Mouse (Mus musculus): Measurements from ENCODE around the gene Upk3a. TPM values are rescaled to one million over a fixed set of nuclear protein-coding genes. Genes with fewer than 3 reads are reported as not detected.
"Not testable (repeated sequence)": the region's sequence is repeated elsewhere in the genome, so short reads cannot be mapped to it uniquely, and the experiment has no call there.

Gene Upk3a
- polyA plus RNA-seq, 1 experiment from 2014 or later = 0.13 TPM

- ATAC-seq (ENCODE audit: extremely low read depth, insufficient number of reproducible peaks, low FRiP score, low TSS enrichment) = no peak
- Histone ChIP-seq H3K9ac (no peak overlapping the region), H3K27ac (replicated peaks) (no peak overlapping the region), H3K36me3 (no peaks in the 10 kb centered on the region), H3K4me2 (no peak overlapping the region), H3K9me3 (no peaks in the 10 kb centered on the region), H3K27me3 (replicated peaks) (no peaks in the 10 kb centered on the region), H3K4me1 (peaks cover 23% of the 10 kb centered on the region), H3K4me3 (no peak overlapping the region)
- 62% methylated on average over 8 of the region's 8 CpGs for WGBS
Measured at GRCm38 (mm10) chr15:85009666-85010065, 7.3 kb upstream of the Upk3a start.

DNA sequence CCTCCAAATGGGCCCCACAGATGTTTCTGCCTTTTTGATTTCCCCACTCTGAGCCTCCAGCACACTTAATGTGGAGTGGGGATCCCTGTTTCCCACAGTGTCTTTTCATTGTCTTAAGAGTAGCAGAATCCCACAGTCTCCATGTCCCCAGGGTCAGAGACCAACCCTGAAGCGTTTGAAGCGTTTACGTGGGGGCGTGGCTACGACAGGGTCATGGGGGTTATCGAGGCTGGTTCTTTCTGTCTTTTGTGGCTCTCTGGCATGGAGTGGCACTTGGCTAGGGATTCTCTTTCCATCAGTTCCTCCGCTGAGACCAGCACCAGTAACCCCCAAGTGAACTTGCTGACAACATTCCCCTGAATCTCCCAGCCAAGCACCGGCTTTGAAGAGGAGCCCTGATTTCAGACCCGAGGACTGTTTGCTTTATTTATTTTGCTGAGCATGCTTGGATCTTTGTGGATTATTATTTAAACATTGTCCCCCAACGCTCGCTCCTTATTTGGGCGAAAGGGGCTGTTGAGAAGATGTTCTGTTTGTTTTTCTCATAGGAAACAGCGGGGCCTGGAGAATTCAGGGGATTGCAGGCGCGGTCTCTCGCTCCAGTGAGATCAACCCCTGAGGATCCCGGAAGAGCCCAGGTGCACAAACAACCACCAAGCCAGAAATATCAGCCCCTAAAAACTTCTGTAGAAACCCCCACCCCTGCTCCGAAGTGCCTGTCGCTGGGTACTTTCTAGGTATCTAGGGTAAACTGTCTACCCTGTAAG, 4.9 kb upstream of the Upk3a start:
- H3K4me3 ChIP-seq = no peak overlapping the region
- ATAC-seq (ENCODE audit: extremely low read depth, insufficient number of reproducible peaks, low FRiP score, low TSS enrichment) = no peak

GRCm38 (mm10) chr15:85012662-85013054, 4.3 kb upstream of the Upk3a start:
- H3K36me3 ChIP-seq = no peaks in the 10 kb centered on the region
- H3K27me3 ChIP-seq (replicated peaks) = peaks cover 21% of the 10 kb centered on the region
- H3K4me2 ChIP-seq = peak overlapping the region; percentile 51
- peaks cover 37% of the 10 kb centered on the region for H3K4me1 ChIP-seq
- no peak overlapping the region for H3K4me3 ChIP-seq
- WGBS = 41% methylated on average over 2 of the region's 2 CpGs
- 0 out of 2 replicates have a peak overlapping the region, but pooled peaks have one; percentile 30 for H3K9ac ChIP-seq
- ATAC-seq (ENCODE audit: extremely low read depth, insufficient number of reproducible peaks, low FRiP score, low TSS enrichment) = no peak
- peak overlapping the region; percentile 55 for H3K27ac ChIP-seq (replicated peaks)
- no peaks in the 10 kb centered on the region for H3K9me3 ChIP-seq

More for the DNA sequence above, 4.9 kb upstream of the Upk3a start:
- Histone ChIP-seq H3K36me3 (no peaks in the 10 kb centered on the region), H3K9me3 (no peaks in the 10 kb centered on the region), H3K4me2 (peak overlapping the region; percentile 51), H3K9ac (peak overlapping the region; percentile 30; the same call in 1 of the 2 replicates), H3K27me3 (replicated peaks) (peaks cover 16% of the 10 kb centered on the region), H3K27ac (replicated peaks) (peak overlapping the region; percentile 55), H3K4me1 (peaks cover 36% of the 10 kb centered on the region)
- WGBS = 33% methylated on average over 19 of the region's 19 CpGs

DNA sequence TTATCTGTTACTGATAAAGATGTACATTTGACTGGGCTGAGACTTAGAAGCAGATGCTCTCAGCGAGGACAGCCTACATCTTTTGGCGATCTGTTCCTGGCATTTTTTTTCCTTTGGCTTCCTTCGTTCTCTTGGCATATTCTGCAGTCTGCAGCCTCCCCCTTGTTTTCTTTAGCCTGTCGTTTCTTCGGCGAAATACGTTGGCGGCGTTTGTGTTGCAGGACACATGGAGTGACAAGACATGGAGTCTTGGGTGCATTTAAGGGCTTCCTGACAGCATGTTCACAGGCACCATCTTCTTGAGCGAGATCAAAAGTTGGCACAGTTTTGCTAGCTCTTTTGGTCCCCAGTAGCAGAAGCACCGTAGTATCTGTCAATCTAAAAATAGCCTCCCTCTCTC, 1.2 kb upstream of the Upk3a start:
- no peak overlapping the region for H3K27ac ChIP-seq (replicated peaks)
- peaks cover 31% of the 10 kb centered on the region for H3K27me3 ChIP-seq (replicated peaks)
- ATAC-seq (ENCODE audit: extremely low read depth, insufficient number of reproducible peaks, low FRiP score, low TSS enrichment) = no peak
- no peak overlapping the region for H3K4me3 ChIP-seq
- peak overlapping the region; percentile 20; the same call in 1 of the 2 replicates for H3K4me2 ChIP-seq
- peaks cover 37% of the 10 kb centered on the region for H3K4me1 ChIP-seq
- H3K9me3 ChIP-seq = no peaks in the 10 kb centered on the region
- H3K9ac ChIP-seq = no peak overlapping the region
- no peaks in the 10 kb centered on the region for H3K36me3 ChIP-seq
- WGBS = 50% methylated on average over 11 of the region's 11 CpGs

DNA sequence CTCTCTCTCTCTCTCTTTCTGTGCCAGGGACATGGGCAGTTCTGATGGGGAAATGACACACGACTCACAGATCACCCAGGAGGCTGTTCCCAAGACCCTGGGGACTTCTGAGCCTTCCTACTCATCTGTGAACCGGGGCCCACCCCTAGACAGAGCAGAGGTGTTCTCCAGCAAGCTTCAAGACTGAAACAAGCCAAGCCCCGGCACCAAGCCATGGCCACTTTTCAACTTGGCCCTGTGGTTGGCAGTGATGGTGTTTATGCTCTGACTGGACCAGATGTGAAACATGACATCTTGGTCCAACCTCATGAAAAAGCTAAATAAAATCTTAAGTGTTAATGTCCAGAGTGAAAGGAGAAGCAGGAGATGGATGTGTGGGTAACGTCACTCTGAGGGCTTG, 5.3 kb downstream of the Upk3a start:
- WGBS = 61% methylated on average over 4 of the region's 4 CpGs
- Histone ChIP-seq H3K4me3 (no peak overlapping the region), H3K27me3 (replicated peaks) (peaks cover 13% of the 10 kb centered on the region), H3K27ac (replicated peaks) (no peak overlapping the region), H3K9me3 (no peaks in the 10 kb centered on the region), H3K36me3 (no peaks in the 10 kb centered on the region), H3K4me1 (no peaks in the 10 kb centered on the region; the same call in 1 of the 2 replicates), H3K9ac (no peak overlapping the region), H3K4me2 (no peak overlapping the region)
- no peak for ATAC-seq (ENCODE audit: extremely low read depth, insufficient number of reproducible peaks, low FRiP score, low TSS enrichment)

DNA sequence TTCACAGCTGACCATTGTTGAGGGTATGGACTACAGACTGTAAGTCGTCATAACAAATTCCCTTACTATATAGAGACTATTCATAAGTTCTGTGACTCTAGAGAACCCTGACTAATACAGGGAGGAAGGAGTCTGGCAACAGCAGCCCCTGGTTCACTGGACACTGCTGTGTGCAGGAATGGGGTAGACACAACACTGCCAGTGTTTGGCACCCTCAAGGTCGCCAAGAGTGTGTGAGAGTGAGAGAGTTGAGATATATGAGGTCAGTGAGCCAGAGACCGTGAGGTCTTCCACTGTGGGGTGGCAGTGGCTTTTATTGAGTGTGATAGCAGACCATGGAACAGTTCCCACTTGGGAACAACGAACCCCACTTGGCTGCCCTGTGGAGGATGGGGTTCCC, 9.3 kb downstream of the Upk3a start:
- H3K4me1 ChIP-seq = no peaks in the 10 kb centered on the region
- no peak for ATAC-seq (ENCODE audit: extremely low read depth, insufficient number of reproducible peaks, low FRiP score, low TSS enrichment)
- no peaks in the 10 kb centered on the region for H3K9me3 ChIP-seq
- 72% methylated on average over 4 of the region's 4 CpGs for WGBS
- no peak overlapping the region for H3K4me3 ChIP-seq
- no peak overlapping the region for H3K27ac ChIP-seq (replicated peaks)
- H3K36me3 ChIP-seq = no peaks in the 10 kb centered on the region
- no peaks in the 10 kb centered on the region; the same call in 1 of the 2 replicates for H3K27me3 ChIP-seq (replicated peaks)
- no peak overlapping the region for H3K4me2 ChIP-seq
- no peak overlapping the region for H3K9ac ChIP-seq

DNA sequence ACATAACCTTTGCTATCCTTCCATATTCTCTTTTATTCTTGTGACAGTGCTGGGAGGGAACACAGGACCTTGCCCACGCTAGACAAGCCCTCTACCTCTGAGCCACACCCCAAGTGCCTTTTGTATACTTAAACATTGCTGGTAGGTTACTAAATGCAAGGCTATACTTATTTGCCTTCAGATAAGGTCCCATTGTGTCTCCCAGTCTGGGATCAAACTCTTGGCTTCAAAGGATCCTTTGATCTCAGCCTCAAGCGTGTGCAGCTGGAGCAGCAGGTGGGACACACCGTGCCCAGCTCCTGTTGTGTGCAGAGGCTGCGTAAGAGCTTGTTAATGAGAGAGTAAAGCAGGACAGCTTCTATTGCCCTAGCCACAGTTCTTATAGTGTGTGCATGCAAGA, 10.8 kb downstream of the Upk3a start:
- Histone ChIP-seq H3K27me3 (replicated peaks) (no peaks in the 10 kb centered on the region; the same call in 1 of the 2 replicates), H3K4me3 (no peak overlapping the region), H3K27ac (replicated peaks) (no peak overlapping the region), H3K9ac (no peak overlapping the region), H3K4me1 (0 out of 2 replicates have a peak, but pooled peaks cover 2% of the 10 kb centered on the region), H3K36me3 (no peaks in the 10 kb centered on the region), H3K4me2 (no peak overlapping the region), H3K9me3 (no peaks in the 10 kb centered on the region)
- no peak for ATAC-seq (ENCODE audit: extremely low read depth, insufficient number of reproducible peaks, low FRiP score, low TSS enrichment)
- WGBS = 54% methylated on average over 4 of the region's 4 CpGs

GRCm38 (mm10) chr15:85028648-85029047, 11.7 kb downstream of the Upk3a start, which contains the start of gene Fam118a:
TSS of gene Fam118a (plus strand) at chr15:85028948.
- H3K36me3 ChIP-seq; H3K4me3 ChIP-seq; H3K9me3 ChIP-seq; H3K9ac ChIP-seq; H3K27ac ChIP-seq (replicated peaks); ATAC-seq (ENCODE audit: extremely low read depth, insufficient number of reproducible peaks, low FRiP score, low TSS enrichment); H3K27me3 ChIP-seq (replicated peaks); H3K4me2 ChIP-seq; H3K4me1 ChIP-seq: not testable (repeated sequence)
- 54% methylated on average over 1 of the region's 1 CpGs for WGBS

- 23% methylated on average over 1 of the region's 1 CpGs for WGBS
- H3K9ac ChIP-seq; H3K36me3 ChIP-seq; ATAC-seq (ENCODE audit: extremely low read depth, insufficient number of reproducible peaks, low FRiP score, low TSS enrichment); H3K4me1 ChIP-seq; H3K4me2 ChIP-seq; H3K9me3 ChIP-seq; H3K4me3 ChIP-seq; H3K27ac ChIP-seq (replicated peaks): not testable (repeated sequence)
- H3K27me3 ChIP-seq (replicated peaks) = 0 out of 2 replicates have a peak, but pooled peaks cover 11% of the 10 kb centered on the region
Measured at GRCm38 (mm10) chr15:85030643-85031042, 13.7 kb downstream of the Upk3a start.

- Histone ChIP-seq H3K9ac (no peak overlapping the region), H3K27ac (replicated peaks) (no peak overlapping the region), H3K27me3 (replicated peaks) (0 out of 2 replicates have a peak, but pooled peaks cover 14% of the 10 kb centered on the region), H3K4me1 (peaks cover 7% of the 10 kb centered on the region), H3K9me3 (no peaks in the 10 kb centered on the region), H3K4me2 (no peak overlapping the region), H3K36me3 (no peaks in the 10 kb centered on the region), H3K4me3 (no peak overlapping the region)
- no peak for ATAC-seq (ENCODE audit: extremely low read depth, insufficient number of reproducible peaks, low FRiP score, low TSS enrichment)
- 77% methylated on average over 3 of the region's 3 CpGs for WGBS
Measured at GRCm38 (mm10) chr15:85031866-85032265, 14.9 kb downstream of the Upk3a start.

- ATAC-seq (ENCODE audit: extremely low read depth, insufficient number of reproducible peaks, low FRiP score, low TSS enrichment); H3K4me2 ChIP-seq; H3K9me3 ChIP-seq; H3K9ac ChIP-seq; H3K36me3 ChIP-seq; H3K4me3 ChIP-seq; H3K27ac ChIP-seq (replicated peaks): not testable (repeated sequence)
- Histone ChIP-seq H3K4me1 (peaks cover 23% of the 10 kb centered on the region), H3K27me3 (replicated peaks) (0 out of 2 replicates have a peak, but pooled peaks cover 14% of the 10 kb centered on the region)
- 27% methylated on average over 7 of the region's 7 CpGs for WGBS
Measured at GRCm38 (mm10) chr15:85033916-85034315, 17.0 kb downstream of the Upk3a start.

All from heart, embryonic 13.5 days (tissue).